Mouse (Mus musculus) ovary, postnatal 36 days (tissue): Measurements from ENCODE around the gene Ccdc28b.

Experiments
- DNase-seq: peaks from one replicate; pipeline ENCODE4 v3.0.0; 2022; ENCODE audit warnings: low spot score, mixed read lengths

Ccdc28b gene

DNA sequence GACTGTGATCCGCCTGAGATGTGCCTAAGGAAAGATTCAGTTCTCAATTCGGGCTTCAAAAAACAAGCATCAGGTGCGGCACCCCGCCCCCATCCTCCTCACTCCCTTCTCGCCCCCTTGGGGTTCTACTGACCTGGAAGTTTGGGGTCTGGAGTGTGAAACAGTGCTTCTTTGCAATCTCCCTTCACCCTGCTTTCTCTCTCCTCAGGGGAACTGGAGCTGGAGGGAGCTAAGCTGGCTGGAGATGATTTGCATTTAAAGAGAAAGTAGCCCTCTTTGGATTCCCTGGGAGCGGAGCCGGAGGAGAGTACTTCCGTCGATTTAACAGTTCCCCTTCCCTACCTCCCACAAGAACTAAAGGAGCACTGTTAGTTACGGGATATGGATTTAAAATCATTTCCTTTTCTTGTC, at the start of gene Ccdc28b:
Gene Ccdc28b, minus strand, starts transcription at position 267 of the 411 bp plus-strand sequence.
- DNase-seq: no peak

DNA sequence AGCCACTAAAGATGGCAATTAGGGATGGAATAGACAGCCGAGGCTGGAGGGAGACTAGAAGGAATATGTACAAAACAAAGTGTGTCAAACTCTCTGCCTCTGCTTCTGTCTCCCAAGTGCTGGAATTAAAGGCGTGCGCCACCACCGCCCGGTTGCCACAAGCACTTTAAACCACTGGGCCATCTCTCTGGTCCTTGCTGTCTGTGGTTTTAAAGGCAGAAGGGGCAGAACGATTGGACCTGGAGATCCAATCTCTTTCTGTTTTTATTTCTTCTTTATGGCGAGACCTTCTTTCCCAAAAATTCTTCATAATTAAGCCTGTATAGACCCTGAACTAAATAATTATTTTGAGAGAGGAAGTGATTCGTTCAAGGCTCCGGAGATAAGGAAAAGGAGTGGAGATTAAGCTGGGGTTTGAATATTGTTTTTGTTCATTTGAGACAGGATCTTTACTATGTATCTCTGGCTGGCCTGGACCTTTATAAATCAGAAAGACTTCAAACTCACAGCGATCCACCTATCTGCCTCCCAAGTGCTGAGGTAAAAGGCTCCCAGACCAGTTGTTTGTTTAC, 49.2 kb upstream of the Ccdc28b start:
- DNase-seq: no peak

DNA sequence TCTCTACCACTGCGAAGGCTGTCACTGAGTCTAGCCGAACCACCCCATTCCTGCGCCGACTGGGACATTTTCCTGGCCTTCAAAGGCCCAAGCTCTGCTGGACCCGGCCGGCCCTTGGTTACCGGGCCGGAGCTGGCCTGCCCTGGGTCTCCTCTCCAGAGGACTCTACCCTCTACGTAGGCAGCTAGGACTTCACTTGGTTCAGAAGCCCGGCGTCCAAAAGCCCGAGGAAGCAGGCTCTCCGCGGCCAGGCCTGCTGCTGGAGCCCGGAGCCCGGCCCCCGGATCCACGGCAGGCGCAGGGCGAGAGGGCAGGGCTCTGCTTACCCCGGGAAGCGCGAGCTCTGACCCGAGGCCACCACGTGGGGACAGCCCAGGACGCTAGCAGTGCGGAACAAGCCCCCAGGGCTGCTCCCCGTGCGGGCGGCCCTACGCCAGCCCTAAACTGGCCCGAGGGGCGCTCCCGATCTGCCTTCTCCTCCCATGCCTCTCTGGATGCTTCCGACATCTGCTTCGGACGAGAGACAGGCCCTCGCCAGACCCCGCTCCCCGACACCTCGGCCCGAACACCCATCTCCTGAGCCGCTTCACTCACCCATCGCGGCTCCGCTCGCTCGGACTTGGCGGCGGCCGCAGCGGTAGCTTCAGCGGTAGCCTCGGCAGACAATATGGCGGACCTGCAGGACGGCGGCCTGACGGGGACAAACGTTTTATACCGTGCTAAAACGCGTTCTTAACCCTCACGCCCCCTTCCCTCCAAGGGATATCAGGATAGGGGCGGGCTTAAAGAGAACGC, 48.5 kb upstream of the Ccdc28b start, which contains the start of gene Kpna6:
Gene Kpna6, minus strand, starts transcription at position 685 of the 795 bp plus-strand sequence.
- DNase-seq: peak; percentile 89

DNA sequence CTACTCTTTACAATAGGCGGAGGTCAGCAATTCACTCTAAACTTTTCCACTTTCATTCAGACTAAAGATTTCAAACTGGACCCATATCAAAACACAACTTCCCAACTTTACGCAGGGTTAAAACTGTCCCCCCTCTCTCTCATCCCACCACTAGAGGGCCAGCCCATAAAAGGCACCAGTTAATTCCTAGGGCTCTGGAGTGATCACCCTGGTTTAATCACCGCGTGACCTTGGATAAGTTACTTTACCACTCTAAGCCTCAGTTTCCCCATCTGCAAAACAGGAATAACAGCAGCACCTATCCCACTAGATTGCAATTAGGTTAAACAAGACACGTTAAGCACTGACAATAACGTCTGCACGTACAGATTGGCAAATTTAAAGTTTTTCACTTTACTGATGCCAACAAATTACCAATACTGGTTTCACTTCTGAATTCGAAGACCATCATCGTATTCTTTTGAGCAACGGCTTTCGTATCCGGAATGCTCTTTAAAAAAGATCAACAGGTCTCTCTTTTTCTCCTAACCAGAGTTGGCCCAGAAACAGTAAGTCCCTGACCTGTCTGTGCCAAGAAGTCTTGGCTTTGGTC, 47.8 kb upstream of the Ccdc28b start:
- peak; percentile 25 for DNase-seq

DNA sequence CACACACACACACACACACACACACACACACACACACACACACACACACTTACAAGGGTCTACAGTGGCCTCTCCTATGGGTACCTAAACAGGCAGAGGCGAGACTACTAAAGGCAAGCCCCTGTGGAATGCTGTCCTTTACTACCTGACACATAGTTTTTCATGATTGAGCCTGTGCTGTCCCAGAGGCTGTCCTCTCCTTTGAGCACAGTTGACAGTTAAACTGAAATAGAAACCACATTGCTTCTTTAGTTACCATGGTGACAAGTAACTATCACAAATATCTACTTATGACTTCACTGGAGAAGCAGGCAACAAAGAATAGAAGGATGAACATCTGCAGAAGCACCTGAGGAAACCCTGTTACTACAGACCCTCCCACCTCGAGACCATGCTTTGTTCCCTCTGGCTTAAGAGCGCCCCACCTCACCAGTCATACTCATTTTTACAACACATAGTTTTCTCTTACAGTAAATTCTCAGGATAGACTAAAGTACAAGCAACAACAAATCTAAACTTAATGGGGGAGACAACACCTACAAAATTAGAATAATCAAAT, 38.6 kb upstream of the Ccdc28b start:
- DNase-seq: no peak

DNA sequence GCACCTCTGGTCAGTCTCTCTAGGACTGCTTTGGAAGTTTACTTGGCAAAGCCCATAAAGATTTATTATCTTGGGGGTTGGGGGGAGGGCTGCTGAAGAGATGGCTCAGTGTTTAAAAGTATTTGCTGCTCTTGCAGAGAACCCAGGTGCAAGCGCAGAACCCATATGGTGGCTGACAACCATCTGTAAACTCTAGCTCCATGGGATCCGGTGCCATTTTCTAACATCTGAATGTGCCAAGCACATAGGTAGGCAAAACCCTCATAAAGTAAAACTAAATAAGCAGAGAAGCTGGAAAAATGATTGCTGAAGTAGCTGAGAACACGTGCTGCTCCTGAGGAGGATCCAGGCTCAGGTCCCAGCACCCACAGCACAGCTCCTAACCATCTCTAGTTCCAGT, 37.8 kb upstream of the Ccdc28b start:
- no peak for DNase-seq

DNA sequence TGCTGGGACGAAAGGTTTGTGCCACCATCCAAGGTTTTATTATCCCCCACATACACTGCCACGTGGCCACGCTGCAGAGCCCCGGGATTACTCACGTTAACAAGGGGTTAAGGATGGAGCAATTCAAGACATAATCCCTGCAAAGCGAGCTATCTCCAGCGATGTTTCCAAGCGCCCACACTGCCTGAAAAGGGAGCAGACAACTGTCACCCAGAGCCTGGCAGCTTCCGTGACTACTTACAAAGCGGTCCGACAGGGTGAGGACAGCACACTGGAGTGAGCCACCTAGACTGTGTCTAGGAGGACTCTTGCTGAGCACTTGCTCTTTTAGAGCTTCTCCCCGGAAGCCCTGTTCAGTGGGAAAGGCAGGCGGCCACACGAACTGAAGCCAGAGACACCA, 31.0 kb upstream of the Ccdc28b start:
- DNase-seq: no peak

DNA sequence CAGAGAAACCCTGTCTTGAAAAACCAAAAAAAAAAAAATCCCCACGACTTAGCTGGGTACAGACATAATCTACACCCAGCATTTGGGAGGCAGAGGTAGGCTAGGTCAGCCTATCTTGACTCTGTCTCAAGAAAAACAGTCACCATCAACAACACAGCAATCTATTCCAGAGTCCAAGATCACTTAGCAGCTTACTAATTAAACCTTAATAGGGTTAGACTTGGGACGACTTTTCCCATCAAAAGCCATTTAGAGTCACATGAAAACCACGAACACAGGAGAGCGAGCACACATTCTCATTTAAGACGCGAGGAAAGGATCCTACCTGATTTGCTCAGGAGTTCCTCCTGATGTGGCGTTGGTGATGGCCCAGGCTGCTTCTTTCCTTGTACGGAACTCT, 26.6 kb upstream of the Ccdc28b start:
- DNase-seq: no peak

DNA sequence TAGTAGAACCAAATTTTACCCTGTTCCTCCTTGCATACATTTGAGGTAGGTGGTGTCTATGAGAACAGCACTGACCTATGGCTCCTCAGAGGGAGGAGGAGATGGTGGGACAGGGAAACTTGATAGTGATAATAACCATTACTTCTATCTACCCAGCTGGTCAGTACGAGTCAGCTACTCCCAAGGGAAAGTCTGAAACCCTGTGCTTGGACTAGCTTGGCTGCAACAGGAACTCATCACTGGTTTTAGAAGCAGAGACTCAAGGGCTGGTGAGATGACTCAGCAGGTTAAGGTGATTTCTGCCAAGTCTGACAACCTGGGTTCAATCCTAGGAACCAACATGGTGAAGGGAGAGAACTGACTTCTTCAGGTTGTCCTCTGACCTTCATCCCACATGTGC, 24.9 kb upstream of the Ccdc28b start:
- no peak for DNase-seq

DNA sequence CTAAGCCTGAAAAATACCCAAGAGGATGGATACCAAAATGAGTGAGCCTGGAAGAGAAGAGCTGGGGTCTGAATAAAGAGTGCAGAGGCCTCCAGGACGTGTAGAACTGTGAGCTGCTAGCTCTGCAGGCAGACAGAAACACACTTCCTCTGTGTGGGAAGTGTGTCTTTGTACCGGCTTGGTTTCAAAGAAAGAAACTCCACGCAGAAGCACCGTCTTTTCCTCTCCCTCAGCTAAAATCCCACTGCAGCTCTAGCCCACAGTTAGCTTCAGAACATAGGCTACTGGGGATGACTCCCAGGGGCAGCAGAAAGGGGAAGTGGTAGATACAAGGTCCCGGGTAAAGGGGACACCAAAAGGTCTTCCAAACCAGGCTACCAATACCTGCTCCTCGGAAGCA, 21.5 kb upstream of the Ccdc28b start:
- no peak for DNase-seq

DNA sequence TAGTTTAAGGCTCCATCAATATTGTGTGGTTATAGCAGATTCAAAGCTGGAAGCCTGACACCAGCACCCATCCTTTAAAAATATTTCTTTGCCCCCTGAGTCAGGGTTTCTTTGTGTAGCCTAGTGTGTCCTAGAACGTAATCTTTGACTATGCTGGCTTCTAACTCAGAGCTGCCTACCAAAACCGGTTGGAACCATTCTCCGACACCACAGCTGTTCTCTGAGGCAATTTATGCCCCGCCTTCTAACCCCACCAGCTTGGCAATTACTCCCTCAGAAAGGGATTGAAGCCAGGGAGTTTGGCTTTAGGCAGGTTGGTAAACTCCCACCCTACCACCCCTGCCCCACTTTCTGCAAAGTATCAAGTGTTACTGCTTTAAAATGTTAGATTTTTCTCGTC, 18.0 kb upstream of the Ccdc28b start:
- DNase-seq: no peak

DNA sequence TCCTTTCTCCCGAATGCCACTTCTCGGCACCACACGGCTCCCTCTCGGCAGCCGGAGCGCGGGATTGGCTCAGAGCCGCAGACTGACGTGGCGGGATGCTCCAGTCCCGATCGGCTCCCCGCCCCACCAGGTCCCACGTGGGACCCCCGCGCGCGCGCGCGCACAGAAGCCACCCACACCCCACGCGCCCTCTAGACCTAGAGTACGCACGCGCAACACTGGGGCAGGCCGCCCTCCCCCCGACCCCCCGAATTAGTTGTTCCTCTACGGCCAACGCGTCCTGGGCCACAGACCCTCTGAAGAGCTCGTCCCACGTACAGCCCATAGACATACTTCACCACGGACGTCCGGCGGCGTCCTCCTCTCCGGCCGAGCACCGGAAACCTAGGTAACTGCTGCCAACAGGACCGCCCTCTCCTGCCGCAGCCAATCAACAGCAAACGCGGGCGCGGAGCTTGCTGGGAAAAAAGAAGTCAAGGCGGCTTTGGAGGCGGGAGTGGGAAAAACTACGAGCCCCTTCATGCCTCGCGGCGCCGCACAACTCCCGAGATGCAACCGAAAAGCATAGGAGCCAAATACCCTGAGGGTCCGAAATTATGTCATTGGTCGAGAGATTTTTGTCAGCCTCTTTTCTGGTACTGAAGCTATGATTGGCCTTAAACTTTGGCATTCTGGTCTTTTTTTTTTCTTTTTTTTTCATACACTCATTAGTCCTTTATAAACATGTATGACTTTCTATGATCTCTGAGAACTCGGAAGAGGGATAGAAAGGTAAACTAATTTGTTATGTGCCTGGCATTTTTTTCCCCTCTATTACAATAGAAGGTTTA, 17.1 kb upstream of the Ccdc28b start, which contains the start of gene Txlna:
Gene Txlna, minus strand, starts transcription at position 428 of the 830 bp plus-strand sequence.
- peak; percentile 94 for DNase-seq

DNA sequence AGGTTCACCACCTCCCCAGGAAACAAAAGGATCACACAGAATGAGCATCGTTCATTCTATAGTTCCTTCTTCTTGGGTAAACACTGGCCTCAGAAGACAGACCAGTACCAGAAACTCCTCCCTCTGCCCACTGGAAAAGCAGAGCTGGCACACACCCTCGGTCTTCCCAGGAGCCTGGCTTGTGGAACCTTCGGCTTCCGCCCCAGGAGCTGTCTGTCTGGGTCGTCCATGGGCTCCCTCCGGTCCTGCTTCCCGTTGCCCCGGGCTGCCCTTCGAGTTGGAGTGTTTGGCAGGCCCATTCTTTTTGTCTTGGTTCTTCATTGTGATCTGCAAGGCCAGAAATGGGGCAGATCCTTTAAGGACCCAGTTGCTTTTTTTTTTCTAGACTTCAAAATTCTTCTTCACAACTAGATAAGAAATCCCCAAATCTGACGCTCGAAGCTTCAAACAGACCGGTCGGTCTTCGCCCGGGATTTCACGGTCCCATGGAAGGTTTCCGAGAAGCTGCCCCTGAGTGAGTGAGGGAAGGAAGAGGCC, 16.4 kb upstream of the Ccdc28b start:
- peak; percentile 49 for DNase-seq

DNA sequence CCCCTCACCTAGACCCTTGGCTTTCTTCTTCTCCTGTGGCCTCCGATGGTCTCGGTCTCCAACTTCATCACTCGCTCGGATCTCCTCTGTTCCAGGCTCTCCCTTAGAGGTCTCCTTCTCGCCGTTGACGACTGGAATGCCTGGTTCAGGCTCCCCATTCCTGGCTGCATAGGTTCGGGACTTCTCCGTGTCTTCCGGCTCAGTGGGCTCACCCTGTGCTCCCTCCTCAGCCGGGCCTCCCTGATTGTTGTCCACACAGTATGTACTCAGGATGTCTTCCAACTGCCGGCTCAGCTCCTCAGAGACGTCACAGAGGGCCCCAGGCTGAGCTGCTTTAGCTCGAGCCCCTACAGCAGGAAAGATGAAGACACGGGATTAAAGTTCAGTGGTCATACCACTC, 15.5 kb upstream of the Ccdc28b start:
- no peak for DNase-seq

DNA sequence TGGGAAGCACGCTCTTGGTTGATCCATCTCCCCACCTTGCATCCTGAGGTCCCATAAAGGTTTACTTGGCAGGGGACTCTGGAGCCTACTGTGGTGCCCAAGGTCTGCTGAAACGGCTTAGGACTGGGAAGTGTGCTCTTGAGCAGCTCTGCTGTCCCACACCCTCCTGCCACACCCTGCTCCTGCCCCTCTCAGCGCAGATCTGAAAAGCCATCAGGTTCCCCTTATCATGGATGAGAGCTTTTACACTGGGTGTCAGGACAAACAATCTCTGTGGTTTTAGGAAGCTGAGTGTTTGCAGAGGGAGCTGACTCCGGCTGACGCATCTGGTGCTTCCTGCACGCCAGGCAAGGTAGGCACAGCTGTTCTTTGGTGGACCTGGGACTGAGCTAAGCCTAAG, 10.1 kb upstream of the Ccdc28b start:
- no peak for DNase-seq

DNA sequence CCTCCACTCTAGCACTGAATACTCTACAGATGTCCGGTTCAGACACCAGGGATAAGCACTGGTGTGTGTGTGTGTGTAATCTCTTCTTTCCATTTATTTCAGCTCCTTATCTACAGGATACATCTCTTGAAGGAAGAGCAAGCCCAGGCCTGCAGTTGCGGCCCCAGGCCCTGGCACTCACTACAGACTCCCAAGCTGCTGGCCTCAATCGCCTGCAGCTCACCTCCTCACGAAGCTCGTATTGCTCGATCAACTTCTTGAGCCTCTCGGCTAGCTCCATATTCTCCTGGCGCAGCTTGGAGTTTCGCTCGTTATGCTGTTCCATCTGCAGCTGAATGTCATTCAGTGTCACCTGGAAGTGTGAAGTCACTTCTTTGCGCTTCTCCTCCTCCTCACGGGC, 8.1 kb upstream of the Ccdc28b start:
- no peak for DNase-seq

DNA sequence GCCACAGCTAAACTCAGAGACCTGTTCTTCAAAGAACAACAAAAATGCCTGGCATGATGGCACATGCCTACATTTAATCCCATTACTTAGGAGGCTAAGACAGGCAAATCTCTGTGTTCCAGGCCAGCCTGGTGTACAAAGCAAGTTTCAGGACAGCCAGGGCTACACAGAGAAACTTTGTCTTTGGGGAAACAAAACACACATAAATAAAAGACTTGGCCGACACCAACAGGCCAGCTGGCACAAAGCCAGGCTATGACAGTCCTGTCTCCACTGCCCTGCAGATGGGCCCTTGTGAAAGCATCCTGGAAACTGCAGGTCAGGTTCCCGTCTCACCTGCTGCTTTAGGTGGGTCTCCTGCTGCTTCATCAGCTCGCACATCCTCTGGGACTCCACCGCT, 7.2 kb upstream of the Ccdc28b start:
- no peak for DNase-seq

DNA sequence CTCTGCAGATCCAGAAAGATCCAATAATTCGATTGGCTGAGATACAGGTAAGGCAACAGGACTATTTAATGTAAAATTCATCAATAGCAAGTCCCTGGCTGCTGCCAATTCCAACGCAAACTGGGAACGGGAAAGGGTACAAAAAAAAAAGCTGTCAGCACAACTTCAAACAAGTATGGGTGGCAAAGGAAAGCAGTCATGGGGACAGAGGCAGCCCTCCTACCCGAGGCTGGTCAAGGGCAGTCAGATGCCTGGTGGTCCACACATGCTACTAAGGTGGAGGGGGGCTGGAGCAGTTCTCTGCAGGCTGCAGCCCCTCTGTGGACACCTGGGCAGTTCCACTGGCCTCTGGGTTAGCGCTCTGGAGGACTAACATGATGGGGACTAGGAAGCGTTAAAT, 2.3 kb upstream of the Ccdc28b start:
- no peak for DNase-seq

DNA sequence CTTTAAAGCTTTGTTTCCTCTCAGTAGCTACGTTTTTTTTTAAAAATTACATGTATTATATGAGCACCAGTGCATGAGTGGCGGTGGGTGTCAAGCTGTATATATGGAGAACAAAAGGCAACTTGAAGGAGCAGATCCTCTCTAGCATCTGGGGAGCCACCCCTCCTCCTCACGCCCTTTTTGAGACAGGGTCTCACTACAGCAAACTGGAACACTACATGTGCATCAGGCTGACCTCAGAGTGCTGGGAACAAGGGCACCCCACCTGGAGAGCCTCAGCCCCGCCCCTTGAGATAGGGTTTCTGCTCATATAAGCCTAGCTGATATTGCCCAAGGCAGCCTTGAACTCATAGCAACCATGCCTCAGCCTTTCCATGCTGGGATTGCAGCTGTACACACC, 1.7 kb upstream of the Ccdc28b start:
- no peak for DNase-seq

DNA sequence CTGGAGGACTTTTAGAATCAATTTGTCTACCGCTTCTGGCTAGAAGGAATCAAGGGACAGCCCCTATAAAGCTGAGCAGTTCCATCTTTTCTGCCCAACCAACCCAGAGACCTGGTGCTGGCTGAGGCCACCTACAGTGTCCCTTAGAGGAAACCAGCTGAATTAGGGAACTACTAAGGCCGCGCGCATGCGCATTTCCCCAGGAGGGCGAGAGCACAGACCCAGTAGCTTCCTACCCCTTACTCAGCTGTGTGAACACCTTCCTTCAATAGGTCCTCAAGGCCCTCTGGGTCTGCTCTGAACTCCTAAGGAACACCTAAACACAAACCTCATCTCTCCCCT, 1.3 kb upstream of the Ccdc28b start:
- DNase-seq: no peak

DNA sequence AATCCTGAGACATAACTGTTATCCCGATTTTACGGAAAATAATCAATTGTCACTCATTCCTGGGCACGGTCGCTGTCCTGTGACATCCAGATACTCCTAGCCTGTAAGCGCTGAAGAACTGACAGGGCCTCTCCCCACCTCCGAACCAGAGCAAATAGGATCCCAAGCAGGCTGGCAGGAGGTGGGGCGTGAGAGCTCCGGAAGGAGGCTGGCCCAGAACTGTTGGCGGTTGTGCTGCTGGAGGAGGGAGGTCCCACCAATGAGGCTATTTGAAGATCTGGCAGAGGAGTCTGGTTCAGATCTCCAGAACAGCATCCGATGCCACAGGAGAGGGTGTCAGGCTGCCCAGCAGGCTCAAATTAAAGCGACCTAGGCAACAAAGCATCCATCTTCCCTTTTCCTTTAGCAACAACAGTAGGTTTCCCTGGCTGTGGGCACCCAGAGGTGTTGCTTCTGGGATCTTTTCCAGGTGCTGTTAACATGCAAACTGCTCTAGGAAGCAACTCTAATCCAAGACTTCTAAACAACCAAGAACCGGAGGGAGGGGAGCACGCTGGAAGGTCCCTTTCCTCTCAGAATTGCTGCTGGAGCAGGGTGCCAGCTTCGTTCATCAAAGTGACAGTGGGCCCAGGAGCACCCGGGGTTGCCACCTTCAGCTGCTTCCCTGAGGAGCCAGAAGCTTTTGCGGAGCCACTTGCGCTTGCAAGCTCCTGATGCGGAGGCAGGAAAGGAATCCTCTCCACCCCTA, 708 bp upstream of the Ccdc28b start:
- peak; percentile 76 for DNase-seq
